Mouse (Mus musculus): ENCODE data around the gene Ppp1r14c.

Ppp1r14c gene

DNA sequence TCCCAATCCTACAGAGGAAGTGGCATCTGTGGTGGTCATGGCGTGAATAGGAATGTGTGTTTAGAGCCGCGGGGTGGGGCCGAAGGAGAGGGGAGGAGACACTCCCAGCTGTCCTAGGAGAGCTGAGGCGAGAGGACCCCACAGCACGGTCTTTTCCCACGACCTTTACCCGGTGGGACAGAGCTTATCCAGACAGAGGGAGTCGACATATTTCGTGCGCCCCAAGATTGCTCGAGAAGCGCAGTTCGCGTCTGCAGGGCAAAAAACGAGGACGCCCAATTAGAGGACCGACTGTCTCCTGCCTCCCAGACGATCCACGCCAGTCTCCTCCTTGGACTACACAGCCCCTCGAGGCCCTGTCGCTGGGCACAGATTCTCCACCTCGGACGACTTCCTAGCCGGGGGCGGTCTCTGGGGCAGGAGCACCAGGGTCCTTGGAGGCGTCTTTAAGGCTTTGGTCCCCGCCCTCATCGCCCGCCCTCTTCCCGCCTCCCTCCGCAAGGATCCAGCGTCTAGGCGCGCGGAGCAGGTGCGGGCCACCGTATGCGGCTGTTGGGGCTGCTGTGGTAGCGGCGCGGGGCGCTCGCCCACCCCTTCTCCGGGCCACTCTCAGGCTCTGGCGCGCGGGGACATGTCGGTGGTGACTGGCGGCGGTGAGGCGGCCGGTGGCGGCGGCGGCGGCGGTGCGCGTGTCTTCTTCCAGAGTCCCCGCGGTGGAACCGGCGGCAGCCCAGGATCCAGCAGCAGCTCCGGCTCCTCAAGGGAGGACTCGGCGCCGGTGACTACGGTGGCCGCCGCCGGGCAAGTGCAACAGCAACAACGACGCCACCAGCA is at the start of gene Ppp1r14c:
TSS of gene Ppp1r14c (plus strand) at position 22 of the 834 bp plus-strand sequence.
- in situ Hi-C loops (cut with MboI; ENCODE audit: low sequenced_read_pairs), result no loop called here

DNA sequence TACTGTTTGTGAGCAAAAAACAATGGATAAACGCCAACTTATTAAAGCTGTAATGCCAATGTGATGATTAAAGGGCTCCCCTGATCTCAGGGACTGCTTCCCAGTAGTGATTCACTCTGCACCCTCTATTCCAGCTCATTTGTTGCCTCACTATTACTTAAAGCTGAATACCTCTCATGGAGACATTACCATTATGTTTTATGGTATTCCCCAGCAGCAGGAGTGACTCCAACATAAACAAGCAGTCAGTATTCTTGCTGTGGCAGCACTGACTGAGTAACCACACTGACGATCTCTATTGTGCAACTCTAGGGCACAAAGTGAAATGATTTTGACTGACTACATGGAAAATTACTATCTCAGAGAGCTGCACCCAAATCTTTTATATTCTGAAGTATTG is 44.5 kb upstream of the Ppp1r14c start:
- in situ Hi-C loops (cut with MboI; ENCODE audit: low sequenced_read_pairs), result no loop called here

DNA sequence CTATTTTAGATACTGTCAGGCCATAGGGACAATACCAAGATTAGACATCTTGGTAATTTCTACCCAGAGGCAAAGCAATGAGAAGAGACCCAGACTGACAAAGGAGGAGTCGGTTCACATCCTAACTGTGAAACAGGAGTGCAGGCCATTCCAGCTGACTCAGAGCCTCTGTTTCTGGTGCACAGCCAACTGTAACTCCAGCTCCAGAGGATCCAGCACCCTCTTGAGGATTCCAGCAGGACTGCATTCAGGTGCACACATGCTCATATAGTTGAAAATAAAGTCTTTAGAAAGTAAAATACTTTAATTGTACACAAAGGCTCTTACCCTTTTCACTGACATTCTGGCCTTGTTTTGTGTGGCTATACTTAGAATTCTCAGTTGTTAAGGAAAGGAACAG is 40.4 kb upstream of the Ppp1r14c start:
- in situ Hi-C loops (cut with MboI; ENCODE audit: low sequenced_read_pairs), result no loop called here

DNA sequence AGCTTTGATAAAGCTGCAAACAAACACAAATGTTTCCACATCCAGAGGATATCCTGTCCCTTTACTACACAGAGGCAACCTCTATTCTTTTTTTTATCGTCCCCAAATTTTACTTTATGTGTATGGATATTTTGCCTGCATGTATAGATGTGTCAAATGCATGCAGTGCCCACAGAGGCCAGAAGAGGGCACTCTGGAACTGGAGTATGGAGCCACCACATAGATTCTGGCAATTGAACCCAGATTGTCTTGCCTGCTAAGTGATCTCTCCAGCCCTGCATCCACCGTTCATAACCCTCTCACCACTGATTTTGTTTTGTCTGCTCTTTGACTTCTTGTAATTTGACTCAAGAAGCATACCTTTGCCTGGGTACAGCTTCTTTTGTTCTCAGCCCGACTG is 33.0 kb upstream of the Ppp1r14c start:
- in situ Hi-C loops (cut with MboI; ENCODE audit: low sequenced_read_pairs), result no loop called here

DNA sequence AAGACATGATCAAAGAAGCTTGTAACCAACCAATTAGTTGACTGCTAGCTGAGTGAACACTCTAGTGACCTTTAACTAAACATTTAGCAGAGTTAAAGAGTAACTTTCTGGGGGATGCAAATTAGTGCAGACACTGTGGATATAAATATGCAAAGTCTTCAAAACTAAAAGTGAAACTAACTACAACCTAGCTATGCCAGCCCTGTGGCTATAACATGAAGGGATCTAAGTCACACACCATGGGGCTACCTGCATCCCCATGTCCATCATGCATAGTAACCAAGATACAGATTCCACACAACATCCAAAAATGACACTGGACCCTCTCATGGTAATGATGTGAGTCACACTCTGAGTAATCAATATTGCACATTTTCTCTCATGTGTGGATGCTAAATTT is 31.3 kb upstream of the Ppp1r14c start:
- in situ Hi-C loops (cut with MboI; ENCODE audit: low sequenced_read_pairs), result no loop called here

DNA sequence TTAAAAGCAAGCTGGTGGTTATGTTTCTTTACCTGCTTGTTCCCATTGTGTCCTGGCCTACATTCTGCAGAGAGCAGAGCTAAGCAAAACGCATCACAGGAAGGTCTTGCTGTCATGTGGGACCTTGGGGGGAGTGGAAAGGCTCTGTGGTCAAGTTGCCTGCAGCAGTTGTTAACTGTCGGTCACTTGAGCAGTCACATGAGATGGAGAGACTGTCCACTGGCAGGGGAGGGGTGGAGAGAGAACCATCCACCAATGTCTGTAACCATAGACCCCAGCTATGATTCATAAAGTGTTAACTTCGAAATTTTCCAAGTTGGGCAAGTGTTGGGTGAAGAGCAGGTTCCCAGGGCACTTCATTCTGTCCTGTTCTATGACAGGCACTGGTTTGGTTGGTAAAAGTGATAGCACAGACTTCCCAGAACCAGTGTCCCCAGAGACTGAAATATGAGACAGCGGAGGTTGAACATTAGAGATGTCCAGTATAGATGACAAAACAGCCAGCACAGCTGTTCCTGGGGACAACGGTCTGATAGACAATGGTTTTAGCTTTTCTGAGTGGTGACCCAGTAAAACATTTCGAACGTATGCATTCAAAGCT is 29.0 kb upstream of the Ppp1r14c start:
- in situ Hi-C loops (cut with MboI; ENCODE audit: low sequenced_read_pairs), result no loop called here

DNA sequence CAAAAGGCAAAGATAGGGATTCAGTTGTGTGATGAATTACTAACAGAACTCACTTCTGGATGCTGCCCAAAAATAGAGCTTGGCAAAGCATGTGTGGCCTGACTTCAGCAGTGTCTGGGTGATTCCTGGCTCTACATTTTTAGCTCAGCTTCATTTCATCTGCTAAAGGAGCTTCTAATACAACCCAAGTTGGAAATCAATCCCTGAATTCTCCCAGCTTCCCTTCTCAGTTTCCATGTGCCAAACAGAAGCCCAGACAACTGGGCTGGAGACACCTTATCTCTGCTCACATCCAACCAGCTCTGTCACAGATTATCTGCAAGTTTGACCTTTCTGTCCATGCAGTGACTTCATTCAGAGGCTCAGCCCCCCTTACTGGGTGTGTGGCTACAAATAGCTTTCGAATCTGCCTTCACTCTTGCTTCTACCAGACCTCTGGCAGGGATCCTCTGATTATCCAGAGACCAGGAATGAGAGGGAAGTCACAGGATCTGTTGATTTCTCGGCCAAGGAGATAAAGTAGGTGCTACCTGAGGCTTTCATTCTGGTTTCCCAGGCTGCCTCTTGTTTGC is 28.4 kb upstream of the Ppp1r14c start:
- in situ Hi-C loops (cut with MboI; ENCODE audit: low sequenced_read_pairs), result no loop called here

DNA sequence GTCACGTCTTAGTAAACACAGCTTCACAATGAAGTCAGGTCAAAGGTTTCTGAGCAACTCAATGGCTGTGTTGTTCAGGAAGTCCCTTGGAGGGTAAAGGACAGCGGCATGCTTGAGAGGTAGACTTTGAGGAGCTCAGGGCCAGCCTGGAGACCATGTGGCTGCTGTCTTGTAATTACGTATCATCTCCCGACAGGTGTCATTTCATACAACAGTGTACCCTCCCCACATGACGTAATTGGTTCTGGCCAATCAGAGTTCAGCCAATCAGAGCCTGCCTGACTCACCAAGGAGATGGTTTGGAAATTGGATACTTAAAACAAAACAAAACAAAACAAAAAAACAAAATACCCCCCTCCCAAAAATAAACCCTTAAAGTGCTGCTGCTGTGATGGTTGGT is 20.2 kb upstream of the Ppp1r14c start:
- in situ Hi-C loops (cut with MboI; ENCODE audit: low sequenced_read_pairs), result no loop called here

DNA sequence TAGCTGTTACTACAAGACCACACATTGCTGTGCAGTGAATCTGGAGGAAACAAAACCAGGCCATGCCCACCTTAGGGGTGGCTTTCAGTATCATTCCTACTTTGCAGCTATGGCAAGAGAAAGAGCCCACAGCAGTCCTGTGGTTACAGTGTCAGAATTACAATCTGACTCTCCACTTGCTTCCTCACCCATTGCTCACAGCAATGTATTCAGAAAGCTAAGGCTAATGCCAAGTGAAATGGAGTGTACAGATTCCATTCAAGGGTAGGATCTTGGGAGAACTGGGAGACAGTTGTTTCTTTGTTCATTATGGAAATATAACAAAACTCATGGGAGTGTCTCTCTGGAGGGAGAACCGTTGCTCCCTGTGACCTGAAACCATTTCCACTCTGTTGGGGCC is 6.3 kb upstream of the Ppp1r14c start:
- in situ Hi-C loops (cut with MboI; ENCODE audit: low sequenced_read_pairs), result no loop called here

DNA sequence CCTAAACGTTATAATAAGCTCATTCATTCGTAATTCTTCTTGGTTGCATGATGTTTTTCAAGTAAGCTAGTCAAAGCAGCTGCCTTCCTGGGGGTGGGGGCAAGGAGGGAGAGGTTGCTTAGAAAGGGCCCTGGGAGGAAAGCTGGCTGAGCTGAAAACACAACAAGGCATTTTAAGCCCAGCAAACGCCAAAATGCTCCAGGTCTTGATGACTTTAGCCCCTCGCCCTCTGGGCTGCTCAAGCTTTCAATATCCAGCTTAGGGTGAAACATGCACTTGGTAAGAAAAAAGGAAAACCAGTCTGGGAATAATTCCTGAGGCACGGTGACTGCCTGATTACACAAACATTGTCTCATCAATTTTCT is 204 bp upstream of the Ppp1r14c start:
- in situ Hi-C loops (cut with MboI; ENCODE audit: low sequenced_read_pairs), result no loop called here

DNA sequence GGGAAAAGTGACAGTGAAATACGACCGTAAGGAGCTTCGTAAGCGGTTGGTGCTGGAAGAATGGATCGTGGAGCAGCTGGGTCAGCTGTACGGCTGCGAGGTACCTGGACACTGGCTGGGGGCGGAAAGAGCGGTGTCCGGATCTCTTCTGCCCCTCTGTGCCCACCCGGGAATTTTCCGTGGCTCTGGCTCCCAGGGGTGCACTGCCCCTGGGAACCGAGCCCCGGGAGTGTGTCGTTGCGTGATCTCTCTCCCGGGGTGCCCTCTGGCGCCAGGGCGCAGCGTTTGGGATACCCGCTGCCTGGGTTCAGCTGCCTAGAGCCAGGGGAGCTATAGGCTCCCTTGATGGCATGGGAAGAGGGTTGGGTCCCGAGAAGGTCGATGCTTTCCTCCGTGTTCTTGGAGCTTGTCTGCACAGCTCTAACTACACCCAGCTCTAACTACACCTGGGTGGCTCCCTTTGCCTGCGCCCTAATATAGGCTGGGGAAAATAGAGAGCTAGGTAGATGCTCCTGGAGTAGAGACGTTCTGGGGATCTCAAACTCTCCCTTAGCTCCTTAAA is 1.1 kb downstream of the Ppp1r14c start:
- in situ Hi-C loops (cut with MboI; ENCODE audit: low sequenced_read_pairs), result no loop called here

DNA sequence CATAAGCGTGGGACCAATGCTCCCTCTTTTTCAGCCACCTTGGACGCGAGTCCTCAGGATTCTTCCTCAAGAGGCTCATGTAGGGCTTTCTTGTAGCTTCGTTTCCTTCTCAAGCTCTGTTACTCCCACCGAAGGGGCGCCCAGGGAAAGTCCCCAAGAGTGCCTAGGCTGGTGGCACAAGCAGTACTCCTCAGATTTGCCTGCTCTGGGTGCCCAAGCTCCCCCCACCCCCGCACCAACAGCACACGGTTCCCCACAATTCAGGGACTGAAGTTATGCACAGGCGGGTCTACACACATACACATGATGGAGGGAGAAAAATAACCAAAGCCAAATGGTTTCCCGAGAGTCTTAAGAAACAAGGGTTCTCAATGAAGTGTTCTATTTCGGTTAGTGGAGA is 1.6 kb downstream of the Ppp1r14c start:
- in situ Hi-C loops (cut with MboI; ENCODE audit: low sequenced_read_pairs), result no loop called here

DNA sequence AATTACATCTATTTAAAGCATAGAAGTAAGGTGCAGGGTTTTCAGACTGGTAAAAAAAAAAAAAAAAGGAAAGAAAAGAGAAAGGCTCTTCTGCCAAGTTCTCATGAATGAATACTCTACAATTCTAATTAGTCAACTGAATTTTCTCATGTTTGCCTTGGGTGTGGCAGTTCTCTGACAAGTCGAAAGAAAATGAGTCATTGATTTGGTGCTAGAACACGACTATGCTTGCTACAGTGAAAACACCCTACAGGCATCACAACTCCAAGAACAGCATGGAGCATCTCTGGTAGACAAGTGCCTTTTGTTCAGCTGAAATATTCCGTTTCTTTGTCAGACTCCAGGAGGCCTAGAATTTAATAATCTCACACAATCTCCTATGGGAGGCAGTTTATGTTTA is 17.3 kb downstream of the Ppp1r14c start:
- in situ Hi-C loops (cut with MboI; ENCODE audit: low sequenced_read_pairs), result no loop called here

DNA sequence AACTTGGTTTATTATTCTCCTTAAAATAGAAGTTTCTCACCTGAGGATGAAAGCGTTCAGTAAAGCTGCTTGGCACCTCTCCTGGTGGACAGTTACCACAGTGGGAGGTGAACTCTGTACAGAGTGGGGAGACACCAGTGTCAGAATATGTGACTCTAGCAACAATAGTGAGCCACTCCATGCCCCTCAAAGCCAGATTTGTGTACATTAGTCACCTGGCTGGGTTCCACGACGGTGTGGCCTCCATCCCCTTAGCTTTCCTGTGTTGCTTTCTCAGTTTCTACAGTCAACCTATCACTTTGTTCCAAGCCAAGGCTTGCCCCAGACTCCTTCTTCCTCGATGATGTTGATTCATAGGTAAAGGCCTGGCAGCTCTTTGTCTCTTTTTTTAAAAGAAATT is 26.4 kb downstream of the Ppp1r14c start:
- in situ Hi-C loops (cut with MboI; ENCODE audit: low sequenced_read_pairs), result no loop called here

DNA sequence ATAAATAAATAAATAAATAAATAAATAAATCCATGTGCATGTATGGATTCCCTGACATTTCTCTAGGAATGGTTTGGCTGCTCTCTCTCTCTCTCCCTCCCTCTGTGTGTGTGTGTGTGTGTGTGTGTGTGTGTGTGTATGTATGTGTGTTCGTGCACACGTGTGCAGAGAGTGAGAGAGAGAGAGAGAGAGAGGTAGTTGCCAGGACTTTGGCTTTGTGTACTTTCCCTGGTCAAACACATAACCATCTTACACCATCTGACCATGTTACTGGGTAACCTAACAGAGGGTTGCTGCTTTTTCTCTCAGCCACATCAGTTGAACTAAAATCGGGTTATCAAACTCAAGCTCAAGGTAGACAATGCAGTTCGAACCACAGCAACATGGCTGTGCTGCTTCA is 27.7 kb downstream of the Ppp1r14c start:
- in situ Hi-C loops (cut with MboI; ENCODE audit: low sequenced_read_pairs), result no loop called here

DNA sequence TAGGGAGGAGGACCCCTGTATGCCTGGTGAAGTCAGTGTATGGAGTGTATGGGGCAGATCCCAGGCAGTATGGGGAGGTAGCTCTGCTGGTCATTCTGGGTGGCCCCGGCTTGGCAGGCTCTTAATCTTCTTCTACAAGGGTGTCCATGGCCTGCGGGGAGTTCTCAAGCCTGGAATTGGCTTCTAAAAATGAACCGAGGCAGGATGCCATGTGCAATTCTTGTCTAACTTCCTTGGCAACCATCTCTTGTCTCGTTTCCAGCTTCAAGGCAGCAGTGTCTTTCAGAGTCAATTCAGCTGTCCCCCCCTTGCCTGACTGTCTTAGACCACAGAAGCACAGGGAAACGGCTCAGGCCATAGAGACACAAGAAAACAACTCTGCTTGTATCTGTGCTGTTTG is 28.3 kb downstream of the Ppp1r14c start:
- in situ Hi-C loops (cut with MboI; ENCODE audit: low sequenced_read_pairs), result no loop called here

DNA sequence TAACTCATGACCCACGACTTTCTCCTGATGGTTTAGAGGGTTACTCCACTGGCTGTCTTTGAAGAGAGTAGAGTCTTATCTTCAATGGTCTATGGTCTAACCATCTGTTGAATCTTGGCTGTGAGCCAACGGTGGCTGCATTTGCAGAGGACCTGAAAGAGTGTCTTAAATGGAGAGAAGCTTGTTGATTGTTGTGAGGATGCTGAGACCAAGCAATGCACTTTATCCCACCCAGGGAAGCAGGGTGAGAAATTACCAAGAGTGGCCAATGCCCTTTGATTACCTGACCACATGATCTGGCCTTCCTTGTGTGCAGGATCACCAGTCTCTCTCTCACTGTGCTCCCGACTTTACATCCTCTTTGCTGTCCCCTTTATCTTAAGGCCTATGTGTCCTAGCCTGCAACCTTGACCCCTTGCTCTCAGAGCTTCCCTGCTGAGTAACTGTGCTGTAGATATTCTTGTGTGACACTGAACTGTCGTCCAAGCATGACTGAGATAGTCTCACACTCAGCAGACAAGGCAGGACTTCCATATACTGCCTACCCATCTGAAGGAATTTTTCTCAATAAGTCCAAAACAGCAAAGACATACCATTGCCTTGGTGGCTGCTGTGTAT is 28.9 kb downstream of the Ppp1r14c start:
- in situ Hi-C loops (cut with MboI; ENCODE audit: low sequenced_read_pairs), result no loop called here

DNA sequence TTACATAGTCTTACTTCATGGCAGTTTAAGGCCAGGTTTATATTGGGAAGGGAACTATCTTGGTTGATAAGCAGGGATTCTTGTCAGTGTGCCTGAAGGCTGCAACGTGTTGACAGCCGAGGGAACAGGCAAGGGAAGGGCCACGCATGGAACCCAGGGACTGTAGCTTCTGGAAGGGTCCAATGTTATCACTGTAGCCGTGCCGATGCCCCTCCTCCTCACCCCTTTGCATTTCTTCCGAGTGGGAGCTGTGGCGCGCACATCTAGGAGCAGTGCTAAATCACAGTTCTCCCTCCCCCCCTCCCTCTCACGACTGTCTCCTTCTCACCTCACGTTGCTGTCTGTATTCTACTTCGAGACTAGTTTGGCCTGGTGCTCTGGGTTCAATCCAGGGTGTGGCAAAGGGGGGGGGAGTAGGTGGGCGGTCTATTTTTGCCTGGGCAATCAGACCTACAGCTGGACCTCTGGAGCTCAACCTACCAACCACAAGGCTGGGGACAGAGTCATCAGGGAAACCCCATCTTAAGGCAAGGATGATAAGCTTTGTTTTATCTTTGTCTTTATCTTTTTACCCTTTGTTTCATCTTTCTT is 29.6 kb downstream of the Ppp1r14c start:
- in situ Hi-C loops (cut with MboI; ENCODE audit: low sequenced_read_pairs), result no loop called here

DNA sequence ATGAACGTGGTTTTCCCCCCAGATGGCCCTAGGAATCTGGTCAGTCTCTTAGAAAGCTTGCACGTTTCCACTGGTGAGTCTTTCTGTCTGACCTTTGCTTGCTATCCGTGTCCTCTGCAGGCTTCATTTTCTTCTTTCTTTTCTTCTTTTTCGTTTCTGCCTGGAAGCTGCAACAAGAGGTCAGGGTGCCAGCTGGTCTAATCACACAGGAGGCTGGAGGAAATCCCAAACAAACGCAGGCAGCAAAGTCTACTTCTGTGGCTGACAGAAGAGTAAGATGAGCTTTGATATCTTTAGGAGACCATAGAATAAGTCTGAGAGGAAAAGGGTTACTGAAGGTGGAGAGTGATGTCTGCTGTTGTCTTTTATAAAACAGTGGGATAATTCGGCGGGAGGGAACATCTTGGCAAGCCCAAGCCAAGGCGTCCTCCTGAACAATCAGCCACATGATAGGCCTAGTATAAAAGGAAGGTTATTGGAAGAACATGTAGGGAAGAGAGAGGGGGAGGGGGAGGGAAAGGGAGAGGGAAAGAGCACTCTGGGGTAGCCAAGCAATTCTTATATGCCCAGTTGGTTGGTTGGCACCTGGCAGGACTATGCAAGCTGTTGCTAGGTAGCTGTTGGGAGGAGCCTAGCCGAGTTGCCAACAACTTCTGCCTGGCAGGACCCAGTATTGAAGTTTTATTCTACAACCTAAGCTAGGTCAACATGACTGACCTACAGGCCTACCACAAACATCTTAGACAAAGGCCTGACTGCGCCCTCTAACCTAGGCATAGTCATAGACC is 30.3 kb downstream of the Ppp1r14c start:
- in situ Hi-C loops (cut with MboI; ENCODE audit: low sequenced_read_pairs), result no loop called here

DNA sequence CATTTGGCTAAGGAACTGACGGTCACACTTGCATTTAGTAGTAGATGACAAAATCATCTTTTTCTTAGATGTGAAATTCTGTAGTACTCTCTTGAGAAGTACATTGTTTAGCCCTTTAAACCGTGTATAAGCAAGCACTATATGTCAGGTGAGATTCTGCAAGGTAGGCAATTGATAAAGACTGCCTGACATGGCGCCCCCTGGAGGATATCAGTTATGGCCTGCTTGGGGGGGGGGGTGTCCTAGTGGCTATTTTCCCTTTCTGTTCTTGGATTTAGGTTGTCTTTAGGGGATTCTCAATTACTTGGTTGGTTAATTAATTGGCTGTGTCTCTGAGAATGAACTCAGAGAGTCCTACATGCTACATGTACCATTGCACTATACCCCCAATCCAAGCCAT is 31.5 kb downstream of the Ppp1r14c start:
- in situ Hi-C loops (cut with MboI; ENCODE audit: low sequenced_read_pairs), result no loop called here
